ENCODE assay signal across 22 mouse cellular contexts in the genomic region with DNA sequence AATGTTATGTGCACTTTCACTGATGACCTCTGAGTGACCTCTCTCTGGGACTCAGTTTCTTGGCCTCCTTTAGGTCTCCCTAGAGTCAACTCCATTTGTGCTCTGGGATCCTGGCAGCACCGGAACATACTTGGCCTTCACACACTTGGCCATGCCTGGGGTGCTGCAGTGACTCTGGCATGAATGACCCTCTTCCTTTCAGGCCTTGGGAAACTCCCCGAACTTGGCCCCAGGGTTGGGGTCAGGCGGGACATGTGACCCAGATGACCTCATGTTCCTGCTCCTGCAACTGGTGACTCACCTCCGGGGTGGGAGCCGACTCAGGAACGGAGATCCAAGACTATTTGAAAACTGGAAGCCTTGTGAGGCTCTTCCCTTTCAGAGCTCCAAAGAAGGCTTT.
A peak's percentile ranks its signal among the peaks of the same experiment; 100 is the strongest.
DNase-seq lines count a peak whose midpoint lies in the region.
"Had no signal": no experiment of that assay in that cellular context is flagged by ENCODE, and none has a peak within 500 bp of the region (broad histone marks: within the 10 kb centered on the region; RNA-seq: fewer than 3 reads in every experiment).

No protein-coding gene starts in this region.

- no peaks in the 10 kb centered on the region for H3K36me3 ChIP-seq in heart, embryonic 10.5 days
- H3K36me3 ChIP-seq: embryonic facial prominence, embryonic 15.5 days; forebrain, embryonic 15.5 days; hindbrain, embryonic 12.5 days; kidney, embryonic 15.5 days; limb, embryonic 12.5 days; liver, embryonic 15.5 days; midbrain, embryonic 13.5 days had no signal

- no peak overlapping the region for H3K4me3 ChIP-seq in heart, embryonic 10.5 days
- H3K4me3 ChIP-seq: embryonic facial prominence, embryonic 15.5 days; forebrain, embryonic 15.5 days; hindbrain, embryonic 12.5 days; kidney, embryonic 15.5 days; layer of hippocampus, adult 2 months; left cerebral cortex, adult 2 months; limb, embryonic 12.5 days; liver, embryonic 15.5 days; midbrain, embryonic 13.5 days had no signal

- peak; percentile 45 to 74 for DNase-seq in heart, adult 18-20 months
- no peak for DNase-seq in heart, postnatal 4 days
- DNase-seq in adrenal gland, adult 18-20 months (ENCODE audit: low spot score in 2 of 2) = peak; percentile 10 to 30
- DNase-seq in fibroblast of lung, adult 2 months (ENCODE audit: low read depth) = peak; percentile 37
- peak; percentile 72 for DNase-seq in heart, embryonic 10.5 days (ENCODE audit: low spot score)
- DNase-seq in right cerebral cortex, adult 2 months (ENCODE audit: low spot score in 2 of 2) = no peak
- no peak for DNase-seq in kidney, postnatal 36 days
- no peak for DNase-seq in right cerebral cortex, postnatal 14 days
- DNase-seq: B cell, adult 2 months; cerebellum, adult 8-10 months; right cerebral cortex, postnatal 25 days; thymus, adult 18-20 months had no signal

- H3K9me3 ChIP-seq in heart, embryonic 10.5 days = no peaks in the 10 kb centered on the region
- H3K9me3 ChIP-seq: embryonic facial prominence, embryonic 15.5 days; forebrain, embryonic 15.5 days; hindbrain, embryonic 12.5 days; kidney, embryonic 15.5 days; limb, embryonic 12.5 days; liver, embryonic 15.5 days; midbrain, embryonic 13.5 days had no signal

- WGBS in heart, embryonic 10.5 days = 76% methylated on average over 6 of the region's 6 CpGs

- peaks cover 25% of the 10 kb centered on the region for H3K4me1 ChIP-seq in heart, embryonic 10.5 days
- H3K4me1 ChIP-seq: forebrain, embryonic 15.5 days; kidney, embryonic 15.5 days; liver, embryonic 15.5 days; midbrain, embryonic 13.5 days had no signal

- H3K27me3 ChIP-seq in heart, embryonic 10.5 days (ENCODE audit: insufficient read depth, poor library complexity, severe bottlenecking) = peaks cover 38% of the 10 kb centered on the region
- H3K27me3 ChIP-seq: embryonic facial prominence, embryonic 15.5 days; forebrain, embryonic 15.5 days; liver, embryonic 15.5 days; midbrain, embryonic 13.5 days had no signal

- H3K27ac ChIP-seq in heart, embryonic 10.5 days = no peak overlapping the region
- H3K27ac ChIP-seq: embryonic facial prominence, embryonic 15.5 days; forebrain, embryonic 15.5 days; hindbrain, embryonic 12.5 days; kidney, embryonic 15.5 days; layer of hippocampus, adult 2 months; left cerebral cortex, adult 2 months; limb, embryonic 12.5 days; liver, embryonic 15.5 days; macrophage; midbrain, embryonic 13.5 days had no signal

Comparison
In these comparisons a context has a peak if more than half of its experiments do, and no peak if none do; other contexts are left out.
1. DNase-seq: peak in heart, adult 18-20 months (2 of 2), adrenal gland, adult 18-20 months (2 of 2), fibroblast of lung, adult 2 months (single experiment) and heart, embryonic 10.5 days (single experiment); none in heart, postnatal 4 days (single experiment), right cerebral cortex, adult 2 months (0 of 2), kidney, postnatal 36 days (0 of 2) and right cerebral cortex, postnatal 14 days (single experiment).